Mouse (Mus musculus): ENCODE data around the gene Mad1l1.

- no peak for TF ChIP-seq POLR2A (IDR thresholded peaks at IDR 0.05; ENCODE audit: insufficient read depth, low read depth, low read length)
- no peak for TF ChIP-seq CTCF (IDR thresholded peaks at IDR 0.05; ENCODE audit: insufficient read depth, low read depth, low read length)
Observed at GRCm38 (mm10) chr5:140196446-140196845, 124.9 kb downstream of the Mad1l1 start.
